Mouse (Mus musculus): ENCODE measurements at regions not wholly inside any gene's neighbourhood (a gene's known extent, or its start where the extent isn't known, plus 50 kb on each side); places are given as distances from the start of the nearest gene placed in this dataset.

DNA sequence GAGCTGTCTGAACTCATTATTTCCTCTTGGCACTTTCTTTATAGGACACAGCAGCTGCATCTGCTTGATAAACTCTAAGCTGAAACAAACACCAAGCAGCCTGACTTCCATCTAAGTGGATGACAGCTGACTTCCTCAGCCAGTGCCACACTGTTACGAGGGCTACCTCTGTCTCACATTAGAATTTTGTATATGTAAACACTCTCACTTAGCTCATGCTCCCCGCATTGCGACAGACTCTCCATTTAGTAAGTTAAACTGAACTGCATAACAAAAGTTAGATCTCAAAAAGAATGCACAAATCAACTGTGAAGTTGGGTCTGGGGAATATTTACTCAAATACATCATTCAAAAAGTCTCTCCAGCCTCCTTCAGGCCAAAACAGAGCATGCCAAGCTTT is 432.1 kb downstream of the Dcdc2c start:
- H3K27ac ChIP-seq (ENCODE audit: insufficient read depth, low read depth, low read length), result no peak overlapping the region
- H3K4me1 ChIP-seq (ENCODE audit: control insufficient read depth, insufficient read depth, low read length), result no peaks in the 10 kb centered on the region
- H3K4me3 ChIP-seq (ENCODE audit: insufficient read depth, low read length), result no peak overlapping the region
- no peak for TF ChIP-seq POLR2A (IDR thresholded peaks at IDR 0.05; ENCODE audit: borderline replicate concordance, low read depth, low read length)
- no peak for TF ChIP-seq CTCF (IDR thresholded peaks at IDR 0.05; ENCODE audit: low read depth, low read length)

DNA sequence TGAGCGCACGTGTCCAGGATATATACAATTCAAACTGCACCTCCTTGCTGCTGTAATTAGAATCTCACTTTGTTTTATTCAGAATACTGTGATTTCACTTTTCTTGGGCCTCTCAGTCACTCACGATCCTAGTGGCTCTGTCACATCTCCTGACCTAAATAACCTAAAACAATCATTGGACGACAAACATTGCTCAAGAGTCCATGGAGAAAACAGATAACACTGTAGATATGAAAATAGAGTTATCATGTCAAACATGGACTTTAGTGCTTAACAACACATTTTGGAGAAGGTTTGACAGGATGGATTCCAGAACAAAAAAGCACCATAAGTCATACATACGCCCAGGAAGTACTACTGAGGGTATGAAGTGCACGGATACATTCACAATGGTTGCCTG is 461.5 kb downstream of the Dcdc2c start:
- Histone ChIP-seq H3K4me1 (ENCODE audit: control insufficient read depth, insufficient read depth, low read length) (no peaks in the 10 kb centered on the region), H3K27ac (ENCODE audit: insufficient read depth, low read depth, low read length) (no peak overlapping the region), H3K4me3 (ENCODE audit: insufficient read depth, low read length) (no peak overlapping the region)
- TF ChIP-seq POLR2A (IDR thresholded peaks at IDR 0.05; ENCODE audit: borderline replicate concordance, low read depth, low read length), result no peak
- TF ChIP-seq CTCF (IDR thresholded peaks at IDR 0.05; ENCODE audit: low read depth, low read length), result no peak

DNA sequence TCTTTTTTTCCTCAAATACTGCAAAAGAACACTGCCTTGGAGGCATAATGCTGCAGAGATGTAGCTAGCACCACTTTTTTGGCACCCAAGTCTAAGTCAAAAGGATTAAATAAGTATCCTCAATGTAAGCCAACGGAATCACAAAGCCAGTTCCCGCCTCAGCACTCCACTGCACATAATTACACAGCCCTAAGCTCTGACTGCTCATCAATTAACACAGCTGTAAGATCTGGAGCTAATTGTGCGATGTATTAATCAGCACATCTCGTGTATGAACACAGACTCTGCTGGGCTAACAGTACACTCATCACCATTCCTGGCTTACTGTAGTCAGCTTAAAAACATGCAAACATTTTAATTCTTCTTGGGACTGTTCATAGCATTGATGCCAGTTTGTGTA is 466.7 kb downstream of the Dcdc2c start:
- H3K4me3 ChIP-seq (ENCODE audit: insufficient read depth, low read length), result no peak overlapping the region
- H3K27ac ChIP-seq (ENCODE audit: insufficient read depth, low read depth, low read length), result no peak overlapping the region
- no peaks in the 10 kb centered on the region for H3K4me1 ChIP-seq (ENCODE audit: control insufficient read depth, insufficient read depth, low read length)
- no peak for TF ChIP-seq POLR2A (IDR thresholded peaks at IDR 0.05; ENCODE audit: borderline replicate concordance, low read depth, low read length)

DNA sequence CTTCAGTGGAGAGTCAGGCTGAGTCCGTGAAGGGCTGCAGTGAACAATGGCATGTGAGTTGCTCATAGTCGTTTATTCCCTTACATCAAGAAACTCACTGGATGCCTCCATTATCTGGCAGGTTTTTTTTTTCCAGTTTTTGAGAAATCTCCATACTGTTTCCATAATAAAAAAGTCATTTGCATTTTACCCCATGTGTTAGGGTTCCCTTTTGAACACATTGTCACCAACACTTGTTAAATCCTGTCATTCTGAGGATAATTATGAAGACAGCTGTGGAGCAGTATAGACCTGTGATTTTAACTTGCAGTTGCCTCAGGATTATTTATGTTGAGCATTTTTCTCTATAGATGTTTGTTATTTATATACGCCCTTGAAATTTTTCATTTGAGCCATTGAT is 475.6 kb downstream of the Dcdc2c start:
- H3K4me3 ChIP-seq (ENCODE audit: insufficient read depth, low read length), result no peak overlapping the region
- H3K27ac ChIP-seq (ENCODE audit: insufficient read depth, low read depth, low read length), result no peak overlapping the region
- H3K4me1 ChIP-seq (ENCODE audit: control insufficient read depth, insufficient read depth, low read length), result no peaks in the 10 kb centered on the region
- TF ChIP-seq POLR2A (IDR thresholded peaks at IDR 0.05; ENCODE audit: borderline replicate concordance, low read depth, low read length), result no peak
- TF ChIP-seq CTCF (IDR thresholded peaks at IDR 0.05; ENCODE audit: low read depth, low read length), result no peak

DNA sequence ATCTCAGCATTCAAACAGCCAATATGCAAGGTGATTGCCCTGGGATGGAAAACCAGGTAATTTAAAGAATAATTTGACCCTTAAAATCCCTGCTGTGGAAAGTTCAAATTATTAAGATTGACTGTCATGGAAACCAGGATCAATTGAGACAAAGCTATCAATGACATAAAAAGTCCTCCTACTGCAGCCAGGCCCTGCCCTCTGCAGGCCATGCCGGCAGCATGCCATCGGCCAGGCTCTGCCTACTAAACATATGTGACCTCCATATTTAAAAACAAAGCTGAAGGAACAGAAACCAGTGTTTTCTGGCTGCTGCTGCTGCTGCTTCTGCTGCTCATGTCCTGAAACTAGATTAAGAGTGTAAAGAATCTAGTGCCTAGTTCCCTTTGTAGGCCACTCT is 483.6 kb downstream of the Dcdc2c start:
- no peak overlapping the region for H3K27ac ChIP-seq (ENCODE audit: insufficient read depth, low read depth, low read length)
- TF ChIP-seq CTCF (IDR thresholded peaks at IDR 0.05; ENCODE audit: low read depth, low read length) (no peak), POLR2A (IDR thresholded peaks at IDR 0.05; ENCODE audit: borderline replicate concordance, low read depth, low read length) (no peak)
- no peak overlapping the region for H3K4me3 ChIP-seq (ENCODE audit: insufficient read depth, low read length)
- no peaks in the 10 kb centered on the region for H3K4me1 ChIP-seq (ENCODE audit: control insufficient read depth, insufficient read depth, low read length)

DNA sequence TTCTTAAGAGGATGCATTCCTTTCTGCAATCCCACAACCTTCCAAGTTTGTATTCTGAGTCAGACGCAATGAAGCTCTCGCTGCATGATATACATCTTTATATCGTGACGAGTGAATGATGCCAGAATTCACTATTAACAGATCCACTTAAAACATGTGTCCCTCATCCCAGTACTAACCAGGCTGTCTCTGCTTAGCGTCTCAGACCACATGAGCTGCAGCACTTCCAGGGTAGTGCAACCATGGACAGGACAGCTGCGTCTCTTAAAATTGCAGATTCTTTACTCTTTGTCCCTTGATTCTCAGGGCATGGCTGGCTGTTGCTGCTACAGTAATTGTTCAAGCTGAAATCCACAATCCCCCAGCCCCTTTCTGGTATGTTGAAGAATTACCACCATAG is 491.9 kb downstream of the Dcdc2c start:
- TF ChIP-seq CTCF (IDR thresholded peaks at IDR 0.05; ENCODE audit: low read depth, low read length), result no peak
- TF ChIP-seq POLR2A (IDR thresholded peaks at IDR 0.05; ENCODE audit: borderline replicate concordance, low read depth, low read length), result no peak
- no peak overlapping the region for H3K4me3 ChIP-seq (ENCODE audit: insufficient read depth, low read length)
- H3K27ac ChIP-seq (ENCODE audit: insufficient read depth, low read depth, low read length), result no peak overlapping the region
- H3K4me1 ChIP-seq (ENCODE audit: control insufficient read depth, insufficient read depth, low read length), result no peaks in the 10 kb centered on the region

DNA sequence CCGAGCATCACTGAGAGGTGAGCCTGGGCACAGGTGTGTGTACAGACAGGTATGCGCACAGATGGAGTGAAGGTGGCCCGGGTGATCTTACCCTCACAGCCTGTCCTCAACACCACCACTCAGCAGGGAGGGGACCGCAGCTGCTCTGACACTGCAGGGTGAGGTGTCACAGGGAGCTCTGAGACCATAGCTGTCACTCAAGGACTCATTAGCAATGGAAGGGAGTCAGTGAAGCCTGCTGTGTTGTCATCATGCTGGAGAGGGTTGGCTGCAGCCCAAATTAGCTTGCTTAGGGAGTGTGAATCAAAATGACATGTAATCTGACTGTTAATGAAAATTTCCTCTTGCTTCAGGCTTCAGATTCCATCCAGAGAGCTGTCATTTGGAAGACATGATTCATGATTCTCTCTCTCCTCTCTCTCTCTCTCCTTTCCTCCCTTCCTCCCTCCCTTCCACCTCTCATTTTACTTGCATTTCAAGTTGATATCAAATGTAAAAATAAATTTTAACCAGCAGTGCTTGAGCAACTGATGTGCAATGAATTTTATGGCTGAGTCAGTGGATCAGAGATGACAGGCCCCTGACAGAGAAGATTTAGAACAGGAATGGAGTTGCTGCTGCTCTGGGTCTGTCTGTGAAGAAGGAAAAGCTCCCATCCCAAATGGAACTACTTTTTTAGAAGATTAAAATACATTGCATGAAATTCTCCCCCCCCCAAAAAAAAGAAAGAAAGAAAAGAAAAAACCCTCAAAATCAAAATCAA is 496.5 kb downstream of the Dcdc2c start:
- TF ChIP-seq POLR2A (IDR thresholded peaks at IDR 0.05; ENCODE audit: borderline replicate concordance, low read depth, low read length) (no peak), CTCF (IDR thresholded peaks at IDR 0.05; ENCODE audit: low read depth, low read length) (no peak)
- H3K27ac ChIP-seq (ENCODE audit: insufficient read depth, low read depth, low read length), result no peak overlapping the region
- H3K4me3 ChIP-seq (ENCODE audit: insufficient read depth, low read length), result no peak overlapping the region
- no peaks in the 10 kb centered on the region for H3K4me1 ChIP-seq (ENCODE audit: control insufficient read depth, insufficient read depth, low read length)

DNA sequence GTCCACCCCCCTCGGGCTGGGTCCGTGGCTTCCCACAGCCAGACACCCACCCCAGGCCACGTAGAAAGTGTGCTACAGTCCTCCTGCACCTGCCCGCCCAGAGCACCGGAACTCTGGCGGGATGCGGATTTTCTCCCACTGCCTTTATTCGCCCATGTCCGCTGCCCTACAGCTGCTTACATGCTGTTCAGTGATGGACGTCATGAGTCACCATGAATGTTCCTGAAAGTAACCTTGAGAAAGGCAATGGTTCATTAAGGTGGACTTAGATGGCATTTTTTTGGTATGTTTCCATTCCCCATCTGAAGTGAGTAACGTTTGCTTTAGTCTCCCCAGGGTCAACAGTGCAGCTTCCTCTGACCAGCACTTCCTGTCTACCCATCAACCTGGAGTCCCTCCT is 497.8 kb downstream of the Dcdc2c start:
- H3K4me1 ChIP-seq (ENCODE audit: control insufficient read depth, insufficient read depth, low read length), result no peaks in the 10 kb centered on the region
- no peak overlapping the region for H3K4me3 ChIP-seq (ENCODE audit: insufficient read depth, low read length)
- no peak for TF ChIP-seq POLR2A (IDR thresholded peaks at IDR 0.05; ENCODE audit: borderline replicate concordance, low read depth, low read length)
- TF ChIP-seq CTCF (IDR thresholded peaks at IDR 0.05; ENCODE audit: low read depth, low read length), result no peak
- H3K27ac ChIP-seq (ENCODE audit: insufficient read depth, low read depth, low read length), result no peak overlapping the region

DNA sequence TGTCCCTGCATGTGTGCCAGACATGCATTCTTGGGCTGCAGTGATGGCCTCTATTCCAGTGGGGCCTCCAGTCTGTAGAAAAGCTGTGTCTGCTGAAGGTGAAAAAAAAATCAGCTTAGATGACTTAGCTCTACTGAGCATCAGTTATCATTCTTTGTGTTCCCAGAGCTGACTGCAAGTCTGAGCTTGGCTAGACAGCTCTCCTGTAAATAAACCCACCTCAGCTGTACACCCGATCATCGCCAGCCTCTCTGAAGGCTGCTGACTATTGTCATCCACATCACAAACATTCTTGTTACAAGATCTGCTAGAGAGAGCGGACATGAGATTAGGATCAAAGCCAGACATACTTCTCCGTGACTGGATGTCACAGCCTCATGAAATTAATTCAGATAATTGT is 504.2 kb downstream of the Dcdc2c start:
- Histone ChIP-seq H3K27ac (ENCODE audit: insufficient read depth, low read depth, low read length) (no peak overlapping the region), H3K4me1 (ENCODE audit: control insufficient read depth, insufficient read depth, low read length) (no peaks in the 10 kb centered on the region), H3K4me3 (ENCODE audit: insufficient read depth, low read length) (no peak overlapping the region)
- no peak for TF ChIP-seq CTCF (IDR thresholded peaks at IDR 0.05; ENCODE audit: low read depth, low read length)
- TF ChIP-seq POLR2A (IDR thresholded peaks at IDR 0.05; ENCODE audit: borderline replicate concordance, low read depth, low read length), result no peak

DNA sequence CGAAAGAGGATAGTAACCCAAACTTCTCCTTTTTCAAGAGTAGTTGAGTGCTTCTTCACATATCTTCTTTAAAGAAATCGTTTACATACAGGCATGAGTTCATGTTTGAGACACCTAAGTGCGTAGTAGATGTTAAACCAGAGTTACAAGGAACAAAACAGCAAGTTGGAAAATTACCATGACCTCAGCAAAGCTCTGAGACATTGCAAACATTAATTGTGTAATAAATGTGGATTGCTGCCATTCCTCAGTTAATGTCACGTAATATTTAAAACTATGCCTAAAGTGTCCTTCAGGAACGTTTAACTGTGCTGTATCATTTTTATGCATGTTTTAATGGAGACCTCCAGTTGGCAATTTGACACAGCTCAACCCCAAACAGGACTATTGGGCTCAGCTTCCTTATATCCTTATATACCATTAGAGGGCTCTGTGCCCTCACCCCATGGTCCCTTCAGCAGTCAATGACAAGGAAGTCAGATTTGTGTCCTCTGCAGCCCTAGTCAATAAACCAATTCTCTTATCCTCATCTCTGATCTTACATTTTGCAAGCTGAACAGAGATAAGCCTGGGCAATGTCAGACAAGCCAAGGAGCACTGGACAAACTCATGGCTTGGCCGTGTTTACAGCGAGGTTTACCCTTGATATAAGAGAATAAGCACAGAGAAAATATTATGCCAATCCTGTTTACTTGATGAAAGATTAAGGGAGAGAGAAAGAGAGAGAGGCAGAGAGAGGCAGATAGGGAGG is 513.9 kb downstream of the Dcdc2c start:
- no peaks in the 10 kb centered on the region for H3K4me1 ChIP-seq (ENCODE audit: control insufficient read depth, insufficient read depth, low read length)
- H3K27ac ChIP-seq (ENCODE audit: insufficient read depth, low read depth, low read length), result no peak overlapping the region
- TF ChIP-seq CTCF (IDR thresholded peaks at IDR 0.05; ENCODE audit: low read depth, low read length) (no peak), POLR2A (IDR thresholded peaks at IDR 0.05; ENCODE audit: borderline replicate concordance, low read depth, low read length) (no peak)
- no peak overlapping the region for H3K4me3 ChIP-seq (ENCODE audit: insufficient read depth, low read length)

All from bone marrow macrophage, adult 2 months (primary cell).